Mouse (Mus musculus) gastrocnemius, adult 18-20 months (tissue): ENCODE measurements around the gene Tmem120b. TPM values are rescaled to one million over a fixed set of nuclear protein-coding genes. Genes with fewer than 3 reads are reported as not detected.

Experiments used
- DNase-seq: peaks from one replicate; pipeline ENCODE4 v3.0.0; 2021; ENCODE audit warnings: low spot score
- total RNA-seq, 2 experiments: library from RNA; stranded (reverse); gene quantifications; 2 replicates each; pipeline ENCODE4 v1.2.3; 2021

Tmem120b gene
- total RNA-seq, 2 experiments from 2014 or later: 16.8 to 19.6 TPM

DNA sequence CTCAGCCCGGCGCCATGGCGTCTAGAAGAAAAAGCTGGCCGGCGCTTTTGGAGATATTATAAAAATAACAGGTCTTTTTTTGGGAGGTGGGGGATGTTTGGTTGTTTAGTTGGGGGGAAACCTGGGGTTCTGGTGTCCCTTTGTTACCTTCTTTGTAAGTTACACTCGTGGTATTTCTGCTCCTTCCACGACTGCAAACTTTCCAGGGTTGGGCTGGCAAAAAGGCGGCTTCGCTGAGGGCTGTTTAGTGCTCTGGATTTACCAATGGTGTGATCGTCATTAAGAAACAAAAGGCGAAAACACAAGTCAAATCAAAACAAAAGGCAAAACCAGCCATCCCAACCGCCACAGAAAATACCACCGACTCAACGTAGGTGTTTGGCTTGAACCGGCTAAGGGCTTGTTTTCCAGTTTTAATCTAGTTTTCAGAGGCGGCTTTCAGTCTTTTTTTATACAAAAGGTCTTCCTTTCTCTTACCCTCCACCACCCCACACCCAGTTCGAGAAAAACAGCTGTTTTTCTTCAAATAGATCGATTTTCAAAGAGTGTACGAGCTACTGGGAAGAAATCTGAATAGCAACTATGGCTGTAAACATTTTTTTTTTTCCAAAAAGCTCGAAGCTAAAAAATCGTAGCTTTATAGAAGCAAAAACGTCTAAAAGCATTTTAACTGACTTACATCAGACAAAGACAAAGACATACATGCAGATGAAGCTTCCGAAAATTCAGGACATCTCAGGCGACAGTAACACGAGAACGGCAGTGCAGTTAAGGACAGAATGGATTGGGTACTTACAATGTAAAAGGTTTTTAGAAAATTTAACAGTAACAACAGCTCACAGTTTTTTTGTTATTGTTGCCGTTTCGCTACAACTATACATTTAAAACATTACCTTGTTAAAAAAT is 71.8 kb downstream of the Tmem120b start:
- DNase-seq: no peak

DNA sequence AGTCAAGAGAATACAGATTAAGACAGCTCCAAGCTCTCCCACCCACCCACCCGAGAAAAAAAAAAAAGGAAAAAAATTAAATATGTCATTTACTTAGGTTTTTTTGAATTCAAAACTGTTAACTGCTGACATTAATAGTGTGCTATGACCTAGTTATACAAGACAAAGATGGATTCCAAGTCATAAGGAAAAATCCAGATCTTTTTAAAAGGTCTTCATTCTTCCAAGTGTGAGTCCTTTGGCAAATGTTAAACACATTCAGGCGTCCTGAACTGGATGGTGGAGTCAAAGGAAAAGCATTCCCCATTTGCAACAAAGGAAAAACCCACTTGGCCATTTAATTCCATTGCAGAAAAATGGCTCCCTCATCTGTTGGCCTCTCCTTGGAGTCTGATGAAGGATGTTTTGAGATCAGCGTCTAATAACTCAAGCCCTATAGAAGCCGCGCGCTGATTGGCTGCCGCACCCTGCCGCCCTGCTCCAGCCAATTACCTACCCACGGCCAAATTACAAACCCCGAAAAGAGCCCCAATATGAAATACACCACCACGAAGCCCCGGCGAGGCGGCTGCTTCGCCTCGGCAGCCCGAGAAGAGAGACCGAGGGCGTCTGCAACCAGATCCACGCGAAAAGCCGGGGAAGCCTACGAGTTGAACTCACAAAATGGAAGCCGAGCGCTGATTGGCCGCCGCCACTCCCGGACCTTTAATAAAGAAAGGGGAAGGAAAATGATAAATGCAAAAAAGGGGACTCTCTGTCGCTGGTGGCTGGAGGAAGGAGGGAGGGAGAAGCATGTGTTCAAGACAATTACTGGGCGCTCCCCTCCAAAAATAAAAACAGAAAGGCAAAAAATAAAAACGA is 72.7 kb downstream of the Tmem120b start:
- DNase-seq: peak; percentile 92

DNA sequence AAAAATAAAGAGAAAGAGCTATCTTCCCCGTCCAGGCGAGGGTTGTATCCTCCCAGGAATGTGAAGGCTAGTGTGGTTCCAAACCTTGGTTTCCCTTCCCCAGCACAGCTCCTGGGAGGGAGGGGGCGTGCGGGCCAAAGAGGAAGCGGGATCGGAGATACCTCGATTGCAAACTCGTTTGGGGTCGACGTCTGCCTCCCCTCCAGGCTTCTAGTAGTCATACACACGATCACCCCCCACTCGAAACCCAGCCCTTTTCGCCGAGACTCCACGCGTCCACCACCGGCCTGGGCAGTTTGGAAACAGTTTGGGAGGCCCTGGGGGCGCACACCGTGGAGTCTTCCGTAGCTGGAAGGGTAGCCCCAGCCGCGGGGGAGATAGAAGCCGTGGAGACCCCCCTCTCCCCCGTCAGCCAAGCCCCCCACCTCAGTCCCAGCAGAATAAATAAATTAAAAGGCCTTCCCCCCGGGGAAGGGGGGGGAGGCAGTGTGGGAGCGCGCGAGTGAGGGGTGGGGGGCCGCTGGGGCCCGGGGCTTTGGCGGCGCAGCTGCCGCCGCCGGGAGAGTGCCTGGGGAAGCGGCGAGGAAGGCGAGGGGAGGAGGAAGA is 73.4 kb downstream of the Tmem120b start:
- no peak for DNase-seq

DNA sequence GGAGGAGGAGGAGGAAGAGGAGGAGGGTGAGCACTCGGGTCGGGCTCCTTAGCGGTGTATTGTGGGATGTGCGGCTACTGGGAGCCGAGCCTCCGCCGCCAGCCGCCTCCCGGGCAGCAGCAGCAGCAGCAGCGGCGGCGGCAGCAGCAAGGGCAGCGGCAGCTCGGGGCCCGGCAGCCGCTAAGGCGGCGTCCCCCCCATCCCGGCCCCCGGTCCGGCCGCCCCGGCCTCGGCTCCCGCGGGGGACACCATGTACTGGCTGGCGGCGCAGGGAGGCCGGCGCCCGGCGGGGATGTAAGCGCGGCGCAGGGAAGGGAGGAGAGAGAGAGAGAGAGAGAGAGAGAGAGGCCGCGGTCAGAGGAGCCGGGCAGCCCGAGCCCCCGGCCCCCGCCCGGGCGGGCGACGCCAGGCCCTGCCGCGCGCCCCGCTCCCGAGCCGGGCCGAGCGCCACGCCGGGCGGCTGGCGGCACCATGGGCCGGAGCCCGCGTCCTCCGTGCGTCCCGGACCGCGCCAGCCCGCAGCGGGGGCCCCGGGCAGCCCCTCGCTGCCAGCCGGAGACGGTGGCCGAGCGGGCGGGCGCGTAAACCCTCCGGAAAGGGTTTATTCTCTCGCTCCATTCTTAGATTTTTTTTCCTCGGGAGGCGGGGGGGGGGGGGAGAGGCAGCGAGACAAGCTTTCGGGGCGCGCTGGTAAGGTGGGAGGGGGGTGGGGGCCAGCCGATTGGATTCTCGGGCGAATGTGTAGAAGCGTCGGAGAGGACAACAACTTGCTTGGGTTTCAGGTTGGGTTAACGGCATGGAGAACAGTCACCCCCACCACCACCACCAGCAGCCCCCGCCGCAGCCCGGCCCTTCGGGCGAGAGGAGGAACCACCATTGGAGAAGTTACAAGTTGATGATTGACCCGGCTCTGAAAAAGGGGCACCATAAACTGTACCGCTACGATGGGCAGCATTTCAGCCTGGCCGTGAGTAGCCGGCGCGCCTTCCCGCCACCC is 74.2 kb downstream of the Tmem120b start, which contains the start of gene Setd1b:
Setd1b (plus strand) TSS at position 33 of the 997 bp plus-strand sequence.
- peak; percentile 61 for DNase-seq

DNA sequence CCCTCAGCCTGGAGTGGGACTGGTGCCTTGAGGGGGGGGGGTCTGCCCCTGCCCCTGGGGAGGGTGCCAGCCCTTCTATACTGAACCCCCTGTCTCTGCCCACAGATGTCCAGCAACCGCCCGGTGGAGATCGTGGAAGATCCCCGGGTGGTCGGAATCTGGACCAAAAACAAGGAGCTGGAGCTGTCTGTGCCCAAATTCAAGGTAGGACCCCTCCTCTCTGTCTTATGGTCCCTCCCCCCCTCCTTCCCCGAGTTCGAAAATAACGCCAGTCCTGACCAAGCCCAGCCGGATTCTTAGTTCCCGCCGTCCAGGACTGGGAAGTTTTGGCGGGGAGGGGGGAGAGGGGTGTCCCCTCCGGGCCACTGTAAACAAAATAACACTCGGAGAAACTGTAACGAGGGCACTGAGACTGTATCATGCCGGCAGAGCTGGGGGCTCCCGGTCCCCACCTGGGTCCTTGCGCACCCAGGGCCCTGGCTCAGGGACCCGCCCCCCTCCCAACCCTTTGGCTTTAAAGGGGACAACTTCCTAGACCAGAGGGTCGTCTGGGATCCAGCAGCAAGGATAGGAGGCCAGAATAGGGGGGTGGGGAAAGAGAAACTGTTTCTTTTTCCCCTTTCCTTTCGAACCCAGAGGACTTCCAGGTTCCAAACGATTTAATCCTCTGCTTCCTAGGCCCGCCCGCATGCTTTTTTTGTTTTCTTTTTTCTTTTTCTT is 75.2 kb downstream of the Tmem120b start:
- no peak for DNase-seq

DNA sequence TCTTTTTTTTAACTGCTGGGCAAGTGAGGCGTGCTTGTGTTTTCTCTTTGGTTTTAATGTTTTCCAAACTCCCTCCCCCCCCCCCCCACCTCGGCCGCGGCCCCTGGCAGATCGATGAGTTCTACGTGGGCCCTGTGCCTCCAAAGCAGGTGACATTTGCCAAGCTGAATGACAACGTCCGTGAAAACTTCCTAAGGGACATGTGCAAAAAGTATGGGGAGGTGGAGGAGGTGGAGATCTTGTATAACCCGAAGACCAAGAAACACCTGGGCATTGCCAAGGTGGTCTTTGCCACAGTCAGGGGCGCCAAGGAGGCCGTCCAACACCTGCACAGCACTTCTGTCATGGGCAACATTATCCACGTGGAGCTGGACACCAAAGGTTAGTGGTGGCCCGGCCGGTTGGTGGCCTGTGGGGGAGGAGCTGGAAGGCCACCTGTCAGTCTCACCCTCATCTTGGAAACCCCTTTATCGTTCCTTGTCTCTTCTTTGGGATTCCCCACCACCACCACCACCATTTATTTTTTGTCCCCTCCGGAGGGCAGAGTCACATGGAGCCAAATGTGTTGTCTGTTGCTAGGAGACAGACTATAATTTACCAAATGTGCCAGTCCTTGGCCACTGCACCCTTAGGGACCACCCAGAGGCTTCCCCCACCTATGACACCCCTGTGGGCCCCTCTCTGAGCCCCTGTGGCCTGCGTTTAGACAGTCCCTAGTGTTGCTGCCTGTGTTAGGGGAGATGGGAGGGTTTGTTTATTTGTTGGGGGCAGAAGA is 75.9 kb downstream of the Tmem120b start:
- no peak for DNase-seq

DNA sequence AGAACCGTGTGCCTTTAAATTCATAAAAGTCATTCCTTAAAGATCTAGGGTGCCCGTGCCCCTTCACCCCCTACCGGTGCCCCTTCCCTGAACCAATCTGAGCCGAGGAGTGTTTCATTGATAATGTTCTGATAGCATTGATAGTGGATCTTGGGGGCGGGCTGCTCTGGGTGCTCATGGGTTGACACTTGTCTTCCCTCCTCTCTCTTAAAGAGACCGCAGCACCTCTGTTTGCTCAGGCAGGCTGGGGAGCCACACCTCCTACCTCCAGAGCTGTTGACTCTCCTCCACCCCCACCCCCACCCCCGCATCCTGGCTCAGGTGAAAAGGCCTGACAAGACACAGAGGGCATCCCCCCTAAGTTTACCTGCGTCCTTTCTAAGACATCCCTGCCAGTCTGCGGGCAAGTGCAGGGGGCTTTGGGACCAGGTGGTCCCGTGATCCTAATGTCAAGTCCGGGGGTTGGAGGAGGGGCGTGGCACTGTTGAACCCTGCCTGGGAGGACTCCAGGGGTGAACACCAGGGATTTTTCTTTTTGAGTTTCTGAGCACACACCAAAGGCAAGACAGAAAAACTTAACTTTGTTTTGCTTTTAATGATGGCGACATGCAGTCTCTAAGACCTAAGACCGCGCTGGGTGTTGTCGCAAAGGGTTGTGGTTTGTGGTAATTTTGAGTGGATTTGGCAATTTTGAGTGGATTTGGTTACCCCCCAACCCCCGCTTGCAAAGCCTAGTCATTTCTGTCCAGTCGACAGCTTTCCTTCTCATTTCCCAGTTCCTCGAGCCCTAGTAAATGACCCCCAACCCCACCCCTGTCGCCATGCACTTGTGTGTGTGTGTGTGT is 76.8 kb downstream of the Tmem120b start:
- DNase-seq: no peak

DNA sequence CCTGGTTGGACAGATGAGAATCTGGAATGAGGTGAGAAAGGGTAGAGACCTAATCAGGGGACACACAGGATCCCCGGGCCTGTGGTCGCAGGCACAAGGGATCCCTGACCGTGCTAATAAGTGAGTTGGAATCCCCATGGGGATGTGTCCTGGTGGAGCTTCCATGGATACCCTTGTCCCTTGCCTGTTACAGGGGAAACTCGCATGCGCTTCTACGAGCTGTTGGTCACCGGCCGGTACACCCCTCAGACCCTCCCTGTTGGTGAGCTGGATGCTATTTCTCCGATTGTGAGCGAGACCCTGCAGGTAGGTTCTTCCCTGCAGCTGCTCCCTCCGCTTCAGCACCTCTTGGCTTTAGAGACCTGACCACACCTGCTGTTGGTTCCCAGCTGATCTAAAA is 78.1 kb downstream of the Tmem120b start:
- no peak for DNase-seq

DNA sequence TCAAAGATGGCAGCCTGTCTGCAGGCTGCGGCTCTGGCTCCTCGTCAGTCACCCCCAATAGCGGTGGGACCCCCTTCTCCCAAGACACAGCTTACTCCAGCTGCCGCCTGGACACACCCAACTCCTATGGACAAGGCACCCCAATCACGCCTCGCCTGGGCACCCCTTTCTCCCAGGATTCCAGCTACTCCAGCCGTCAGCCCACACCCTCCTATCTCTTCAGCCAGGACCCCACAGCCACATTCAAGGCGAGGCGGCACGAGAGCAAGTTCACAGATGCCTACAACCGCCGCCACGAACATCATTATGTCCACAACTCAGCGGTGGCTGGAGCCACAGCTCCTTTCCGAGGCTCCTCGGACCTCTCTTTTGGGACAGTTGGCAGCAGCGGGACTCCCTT is 79.4 kb downstream of the Tmem120b start:
- DNase-seq: no peak

DNA sequence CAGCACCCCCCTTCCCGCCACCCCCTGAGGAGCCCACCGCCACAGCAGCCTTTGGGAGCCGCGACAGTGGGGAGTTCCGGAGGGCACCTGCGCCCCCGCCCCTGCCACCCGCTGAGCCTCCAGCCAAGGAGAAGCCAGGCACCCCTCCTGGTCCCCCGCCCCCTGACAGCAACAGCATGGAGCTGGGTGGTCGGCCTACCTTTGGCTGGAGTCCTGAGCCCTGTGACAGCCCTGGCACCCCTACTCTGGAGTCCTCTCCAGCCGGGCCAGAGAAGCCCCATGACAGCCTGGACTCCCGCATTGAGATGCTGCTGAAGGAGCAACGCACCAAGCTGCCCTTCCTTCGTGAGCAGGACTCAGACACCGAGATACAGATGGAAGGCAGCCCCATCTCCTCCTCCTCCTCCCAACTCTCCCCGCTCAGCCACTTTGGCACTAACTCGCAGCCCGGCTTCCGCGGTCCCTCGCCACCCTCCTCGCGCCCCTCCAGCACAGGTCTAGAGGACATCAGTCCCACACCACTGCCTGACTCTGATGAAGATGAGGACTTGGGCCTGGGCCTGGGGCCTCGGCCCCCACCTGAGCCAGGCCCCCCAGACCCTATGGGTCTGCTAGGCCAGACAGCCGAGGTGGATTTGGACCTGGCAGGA is 80.0 kb downstream of the Tmem120b start:
- no peak for DNase-seq

DNA sequence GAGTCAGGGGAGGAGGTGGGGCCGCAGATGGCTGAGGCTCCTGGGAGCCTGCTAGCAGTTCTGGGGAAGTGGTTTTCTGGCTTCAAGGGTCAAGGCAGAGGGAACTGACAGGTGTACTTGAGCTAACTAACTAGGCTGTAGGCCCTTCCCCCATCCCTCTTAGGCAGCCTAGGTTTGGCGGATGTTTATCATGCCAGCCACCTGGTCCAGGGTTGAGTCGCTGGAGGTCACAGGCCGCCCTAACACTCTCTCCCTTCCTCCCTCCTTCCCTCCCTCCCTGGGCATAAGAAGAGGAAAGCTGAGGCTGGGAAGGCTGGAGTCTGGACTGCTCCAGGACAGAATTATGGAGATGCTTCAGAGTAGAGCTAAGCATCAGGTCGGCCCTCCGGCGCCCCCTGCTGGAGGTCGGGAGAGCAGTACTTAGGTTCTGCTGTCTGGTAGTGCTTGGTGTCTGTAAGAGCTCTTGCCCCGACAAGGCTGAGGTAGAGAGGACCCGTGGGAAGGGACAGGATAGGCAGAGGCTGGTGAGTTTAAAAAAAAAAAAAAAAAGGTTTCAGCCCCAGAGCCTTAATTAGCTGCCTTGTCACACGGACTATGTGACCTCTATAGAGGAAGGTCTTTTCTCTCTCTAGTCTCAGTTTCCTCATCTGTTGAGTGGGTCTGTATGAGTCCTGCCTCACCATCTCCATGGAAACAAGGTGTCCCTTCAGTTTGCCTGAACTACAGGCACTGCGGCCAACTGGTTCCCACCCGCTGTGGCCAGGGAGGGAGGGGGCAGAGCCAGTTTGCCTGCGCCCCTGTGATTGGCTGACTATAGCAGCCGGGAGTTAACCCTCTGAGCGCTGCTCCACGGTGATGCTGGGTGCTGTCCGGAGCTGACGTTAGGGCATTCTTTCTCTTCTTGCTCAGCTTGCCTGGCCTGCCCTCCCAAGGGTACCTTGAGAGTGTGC is 81.5 kb downstream of the Tmem120b start:
- peak; percentile 90 for DNase-seq

DNA sequence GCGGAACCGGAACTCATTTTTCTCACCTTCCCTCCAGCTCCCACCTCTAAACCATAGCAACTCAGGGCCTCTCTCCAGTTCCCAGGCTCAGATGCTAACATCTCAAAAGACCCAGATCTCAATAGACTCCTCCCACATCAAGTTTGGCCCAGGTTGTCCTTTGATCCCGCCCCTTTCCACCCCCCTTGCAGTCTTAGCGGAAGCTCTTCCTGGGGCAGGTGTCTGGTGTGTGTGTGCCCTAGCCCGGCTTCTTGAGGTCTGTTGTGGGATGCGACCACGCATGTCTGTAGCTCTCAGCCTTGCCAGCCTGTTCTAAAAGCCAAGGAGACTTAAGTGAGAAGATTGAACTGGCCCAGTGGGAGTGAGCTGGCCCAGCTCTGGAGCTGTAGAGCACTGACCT is 82.4 kb downstream of the Tmem120b start:
- DNase-seq: no peak

DNA sequence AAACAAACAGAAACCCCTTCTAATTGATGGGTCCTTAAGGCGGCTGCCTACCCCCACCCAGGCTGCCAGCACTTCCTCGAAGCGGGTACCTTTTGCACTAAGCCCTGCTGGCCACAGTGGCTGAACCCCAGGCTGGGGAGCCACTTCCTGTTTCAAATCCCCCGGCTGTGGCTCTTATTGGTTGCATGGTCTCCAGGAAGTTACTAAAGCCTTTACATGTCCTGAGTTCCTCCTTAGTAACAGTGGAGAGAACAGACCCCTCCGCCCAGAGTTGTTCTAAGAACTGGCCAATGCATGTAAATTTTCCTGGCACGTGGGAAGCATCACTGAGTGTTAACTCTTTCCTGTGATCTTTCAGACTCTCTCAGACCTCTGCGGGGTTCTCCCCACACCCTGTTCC is 82.9 kb downstream of the Tmem120b start:
- DNase-seq: no peak

DNA sequence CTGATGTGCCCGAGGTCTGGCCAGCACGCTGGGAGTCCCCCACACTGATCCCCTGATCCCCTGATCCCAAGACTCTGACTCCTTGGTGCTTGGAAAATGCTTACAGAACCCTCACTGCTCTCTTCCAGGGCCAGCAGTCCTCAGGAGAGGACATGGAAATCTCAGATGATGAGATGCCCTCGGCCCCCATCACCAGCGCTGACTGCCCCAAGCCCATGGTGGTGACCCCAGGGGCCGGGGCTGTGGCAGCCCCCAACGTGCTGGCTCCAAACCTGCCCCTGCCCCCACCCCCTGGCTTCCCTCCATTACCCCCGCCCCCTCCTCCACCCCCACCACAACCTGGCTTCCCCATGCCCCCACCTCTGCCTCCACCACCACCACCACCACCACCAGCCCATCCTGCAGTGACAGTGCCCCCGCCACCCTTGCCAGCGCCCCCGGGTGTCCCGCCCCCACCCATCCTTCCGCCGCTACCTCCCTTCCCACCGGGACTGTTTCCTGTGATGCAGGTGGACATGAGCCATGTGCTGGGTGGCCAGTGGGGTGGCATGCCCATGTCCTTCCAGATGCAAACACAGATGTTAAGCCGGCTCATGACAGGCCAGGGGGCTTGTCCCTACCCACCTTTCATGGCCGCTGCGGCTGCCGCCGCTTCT is 83.6 kb downstream of the Tmem120b start:
- DNase-seq: no peak

DNA sequence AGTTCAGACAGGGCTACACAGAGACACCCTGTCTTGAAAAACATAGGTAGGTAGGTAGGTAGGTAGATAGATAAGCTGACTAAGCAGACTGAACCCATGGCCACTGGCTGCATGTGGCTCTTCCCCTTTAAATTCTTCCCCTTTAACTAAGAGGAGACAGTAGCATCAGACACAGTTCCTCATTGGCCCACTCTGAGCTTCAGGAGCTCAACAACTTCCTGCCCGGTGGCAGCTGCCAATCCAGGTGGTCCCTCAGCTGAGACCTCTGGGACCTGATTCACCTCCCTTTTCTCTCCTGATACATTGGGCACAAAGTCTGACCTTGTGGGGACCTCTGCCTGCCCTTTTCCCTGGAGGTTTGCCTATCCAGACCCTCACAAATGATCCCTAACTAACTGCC is 84.7 kb downstream of the Tmem120b start:
- DNase-seq: no peak

DNA sequence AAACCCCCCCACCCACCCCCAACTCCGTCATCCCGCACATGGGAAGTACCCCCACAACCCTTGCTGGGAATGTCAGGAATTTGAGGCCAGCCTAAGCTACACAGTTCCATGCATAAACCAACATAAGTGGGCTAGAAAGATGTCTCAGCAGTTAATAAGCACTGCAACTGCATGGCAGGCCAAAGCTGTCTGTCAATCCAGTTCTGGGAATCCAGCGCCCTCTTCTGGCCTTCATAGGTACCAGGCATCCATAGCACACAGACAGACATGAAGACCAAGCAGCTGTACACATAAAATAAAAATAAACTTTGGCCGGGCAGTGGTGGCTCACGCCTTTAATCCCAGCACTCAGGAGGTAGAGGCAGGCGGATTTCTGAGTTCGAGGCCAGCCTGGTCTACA is 87.2 kb downstream of the Tmem120b start:
- DNase-seq: peak; percentile 75
